In genomic region chr3:41407988-41408387, GRCm38 (mm10) we compare ENCODE assay signal across 8 mouse cellular contexts.
DNase-seq lines count a peak whose midpoint lies in the region; ATAC-seq and TF ChIP-seq lines count a peak whose summit lies in the region.

No protein-coding gene starts in this region.

- peaks cover 11% of the 10 kb centered on the region; the same call in 1 of the 2 replicates for H3K4me1 ChIP-seq in kidney, embryonic 16.5 days (ENCODE audit: insufficient read depth, low read length)
- peaks cover 3% of the 10 kb centered on the region; the same call in 1 of the 2 replicates for H3K4me1 ChIP-seq in kidney, adult 2 months (ENCODE audit: control insufficient read depth, insufficient read depth, low read length)
- 0 out of 2 replicates have a peak, but pooled peaks cover 14% of the 10 kb centered on the region for H3K4me1 ChIP-seq in forebrain, embryonic 14.5 days (ENCODE audit: control insufficient read depth, insufficient read depth, low read length)
- H3K4me1 ChIP-seq in intestine, postnatal 0 days (replicated peaks; ENCODE audit: control insufficient read depth, insufficient read depth, low read length): no peaks in the 10 kb centered on the region
- peaks cover 7% of the 10 kb centered on the region for H3K4me1 ChIP-seq in neural tube, embryonic 14.5 days (ENCODE audit: control insufficient read depth, insufficient read depth, low read length)
- H3K4me1 ChIP-seq in thymus, adult 2 months (replicated peaks; ENCODE audit: control insufficient read depth, insufficient read depth, low read length): peaks cover 4% of the 10 kb centered on the region; the same call in 1 of the 2 replicates

- H3K9me3 ChIP-seq in kidney, embryonic 16.5 days (ENCODE audit: low read length): no peaks in the 10 kb centered on the region
- H3K9me3 ChIP-seq in forebrain, embryonic 14.5 days (replicated peaks; ENCODE audit: control insufficient read depth, low read length): no peaks in the 10 kb centered on the region
- no peaks in the 10 kb centered on the region; the same call in 1 of the 2 replicates for H3K9me3 ChIP-seq in intestine, postnatal 0 days (ENCODE audit: control insufficient read depth)
- H3K9me3 ChIP-seq in neural tube, embryonic 14.5 days (ENCODE audit: control insufficient read depth, low read length): no peaks in the 10 kb centered on the region

- WGBS in kidney, embryonic 16.5 days: 81% methylated on average over 9 of the region's 9 CpGs
- WGBS in kidney, adult 2 months: 85% methylated on average over 9 of the region's 9 CpGs
- WGBS in forebrain, embryonic 14.5 days: 86% methylated on average over 9 of the region's 9 CpGs
- WGBS in intestine, postnatal 0 days: 86% methylated on average over 9 of the region's 9 CpGs
- WGBS in neural tube, embryonic 14.5 days: 84% methylated on average over 9 of the region's 9 CpGs
- WGBS in thymus, adult 2 months: 90% methylated on average over 9 of the region's 9 CpGs

- no peak for TF ChIP-seq CTCF in kidney, adult 2 months (conservative IDR thresholded peaks at IDR 0.05; ENCODE audit: insufficient read depth, insufficient read length, low read depth, low read length)
- TF ChIP-seq CTCF in intestine, postnatal 0 days (IDR thresholded peaks at IDR 0.05; ENCODE audit: low read depth): no peak
- no peak for TF ChIP-seq CTCF in thymus, adult 2 months (IDR thresholded peaks at IDR 0.05; ENCODE audit: borderline replicate concordance, control insufficient read depth, extremely low read depth, insufficient read depth, low read length, poor library complexity)

- peak overlapping the region; percentile 68; the same call in 1 of the 2 replicates for H3K9ac ChIP-seq in kidney, embryonic 16.5 days (replicated peaks; ENCODE audit: low read length)
- H3K9ac ChIP-seq in forebrain, embryonic 14.5 days (ENCODE audit: low read length): peak overlapping the region; percentile 66
- H3K9ac ChIP-seq in intestine, postnatal 0 days (ENCODE audit: low read depth, low read length): no peak overlapping the region
- H3K9ac ChIP-seq in neural tube, embryonic 14.5 days (replicated peaks; ENCODE audit: low read depth, low read length): no peak overlapping the region; the same call in 1 of the 2 replicates

- TF ChIP-seq POLR2A in kidney, adult 2 months (IDR thresholded peaks at IDR 0.05; ENCODE audit: low read depth, low read length): no peak
- no peak for TF ChIP-seq POLR2A in thymus, adult 2 months (IDR thresholded peaks at IDR 0.05; ENCODE audit: control insufficient read depth, extremely low read depth, insufficient read depth, low read length, poor library complexity)

- H3K4me2 ChIP-seq in kidney, embryonic 16.5 days (replicated peaks; ENCODE audit: low read depth, low read length): peak overlapping the region; percentile 70; the same call in 1 of the 2 replicates
- peak overlapping the region; percentile 70 for H3K4me2 ChIP-seq in forebrain, embryonic 14.5 days (ENCODE audit: low read length)
- H3K4me2 ChIP-seq in intestine, postnatal 0 days (replicated peaks; ENCODE audit: low read depth): peak overlapping the region; percentile 62
- H3K4me2 ChIP-seq in neural tube, embryonic 14.5 days (ENCODE audit: low read depth, low read length): peak overlapping the region; percentile 81; the same call in 1 of the 2 replicates

- H3K36me3 ChIP-seq in kidney, embryonic 16.5 days (ENCODE audit: insufficient read depth, low read length): no peaks in the 10 kb centered on the region
- no peaks in the 10 kb centered on the region for H3K36me3 ChIP-seq in kidney, adult 2 months (ENCODE audit: control insufficient read depth, insufficient read depth, low read length)
- no peaks in the 10 kb centered on the region for H3K36me3 ChIP-seq in forebrain, embryonic 14.5 days (ENCODE audit: control insufficient read depth, insufficient read depth, low read length)
- no peaks in the 10 kb centered on the region for H3K36me3 ChIP-seq in intestine, postnatal 0 days (ENCODE audit: control insufficient read depth, insufficient read depth)
- no peaks in the 10 kb centered on the region for H3K36me3 ChIP-seq in neural tube, embryonic 14.5 days (ENCODE audit: control insufficient read depth, insufficient read depth, low read length)
- H3K36me3 ChIP-seq in thymus, adult 2 months (ENCODE audit: control insufficient read depth, insufficient read depth, low read length): no peaks in the 10 kb centered on the region

- H3K4me3 ChIP-seq in kidney, embryonic 16.5 days (ENCODE audit: low read length): no peak overlapping the region; the same call in 1 of the 2 replicates
- H3K4me3 ChIP-seq in kidney, adult 2 months (ENCODE audit: insufficient read depth, low read depth, low read length): no peak overlapping the region
- 0 out of 2 replicates have a peak overlapping the region, but pooled peaks have one; percentile 39 for H3K4me3 ChIP-seq in forebrain, embryonic 14.5 days (ENCODE audit: low read depth, low read length)
- H3K4me3 ChIP-seq in intestine, postnatal 0 days (ENCODE audit: low read depth, low read length): no peak overlapping the region
- peak overlapping the region; percentile 41 for H3K4me3 ChIP-seq in neural tube, embryonic 14.5 days (ENCODE audit: low read depth, low read length)
- H3K4me3 ChIP-seq in thymus, adult 2 months (ENCODE audit: control insufficient read depth, insufficient read depth, low read length): no peak overlapping the region

- no peaks in the 10 kb centered on the region for H3K27me3 ChIP-seq in kidney, embryonic 16.5 days (ENCODE audit: insufficient read depth, low read length)
- H3K27me3 ChIP-seq in kidney, adult 2 months (replicated peaks; ENCODE audit: control insufficient read depth, insufficient read depth, low read length): no peaks in the 10 kb centered on the region
- H3K27me3 ChIP-seq in forebrain, embryonic 14.5 days (replicated peaks; ENCODE audit: control insufficient read depth, insufficient read depth, low read length): no peaks in the 10 kb centered on the region
- H3K27me3 ChIP-seq in intestine, postnatal 0 days (replicated peaks; ENCODE audit: control insufficient read depth, insufficient read depth, low read length): no peaks in the 10 kb centered on the region
- no peaks in the 10 kb centered on the region for H3K27me3 ChIP-seq in neural tube, embryonic 14.5 days (ENCODE audit: control insufficient read depth, insufficient read depth, low read length)
- H3K27me3 ChIP-seq in thymus, adult 2 months (ENCODE audit: control insufficient read depth, insufficient read depth, low read length): no peaks in the 10 kb centered on the region

- no peak for ATAC-seq in kidney, embryonic 16.5 days (ENCODE audit: low FRiP score, low TSS enrichment)
- no peak for ATAC-seq in forebrain, embryonic 14.5 days
- ATAC-seq in intestine, postnatal 0 days: no peak
- peak; percentile 38; the same call in 1 of the 2 replicates for ATAC-seq in neural tube, embryonic 14.5 days (ENCODE audit: low read depth)

- no peak overlapping the region for H3K27ac ChIP-seq in kidney, embryonic 16.5 days (ENCODE audit: low read length)
- no peak overlapping the region for H3K27ac ChIP-seq in kidney, adult 2 months (ENCODE audit: insufficient read depth, low read depth, low read length)
- 0 out of 2 replicates have a peak overlapping the region, but pooled peaks have one; percentile 78 for H3K27ac ChIP-seq in forebrain, embryonic 14.5 days (ENCODE audit: low read depth, low read length)
- H3K27ac ChIP-seq in intestine, postnatal 0 days (ENCODE audit: low read depth, low read length): no peak overlapping the region
- H3K27ac ChIP-seq in neural tube, embryonic 14.5 days (ENCODE audit: low read depth, low read length): no peak overlapping the region
- H3K27ac ChIP-seq in thymus, adult 2 months (ENCODE audit: control insufficient read depth, insufficient read depth, low read length): no peak overlapping the region

- no peak for DNase-seq in kidney, adult 2 months
- no peak for DNase-seq in forebrain, embryonic 14.5 days (ENCODE audit: low spot score)
- DNase-seq in frontal cortex, postnatal 10 days (ENCODE audit: low spot score in 2 of 2): no peak
- DNase-seq in layer of hippocampus, postnatal 36 days: no peak
- DNase-seq in thymus, adult 2 months: no peak

Comparison
In these comparisons a context has a peak if more than half of its experiments do, and no peak if none do; other contexts are left out.
1. H3K4me3 ChIP-seq: peak in forebrain, embryonic 14.5 days (single experiment) and neural tube, embryonic 14.5 days (single experiment); none in kidney, embryonic 16.5 days (single experiment), kidney, adult 2 months (single experiment), intestine, postnatal 0 days (single experiment) and thymus, adult 2 months (single experiment).
2. H3K9ac ChIP-seq: peak in kidney, embryonic 16.5 days (single experiment) and forebrain, embryonic 14.5 days (single experiment); none in intestine, postnatal 0 days (single experiment) and neural tube, embryonic 14.5 days (single experiment).
3. Peak in every context shown above with its lines, with median percentiles within 50 percentile points of each other: H3K4me2 ChIP-seq.